Mouse (Mus musculus) erythroblast, adult 5-6 weeks (primary cell): ENCODE results near the gene Tefm. TPM values are rescaled to one million over a fixed set of nuclear protein-coding genes. Genes with fewer than 3 reads are reported as not detected.
"Not testable (repeated sequence)": the region's sequence is repeated elsewhere in the genome, so short reads cannot be mapped to it uniquely, and the experiment has no call there.

Source experiments
- ATAC-seq: replicated peaks from 2 replicates; pipeline ENCODE4 v1.8.0; 2016; ENCODE audit warnings: moderate number of reproducible peaks, mild to moderate bottlenecking, moderate TSS enrichment, inconsistent platforms; ENCODE audit not compliant: poor library complexity, low FRiP score, severe bottlenecking
- total RNA-seq, 2 experiments: library from RNA; stranded (forward) in 1 of 2; stranded (reverse) in 1 of 2; fragments of 150-400 nt in 1 of 2; fragments of 200-764, 138-1000 nt in 1 of 2; gene quantifications; 2 replicates each; pipeline versions ENCODE4 v1.2.3 to v1.2.4; 2015 to 2017; ENCODE audit warnings: low replicate concordance in 2 of 2

Tefm gene
- total RNA-seq (2015; ENCODE audit: low replicate concordance) (4.0 and 6.3 TPM in 2 replicates), total RNA-seq (2017; ENCODE audit: low replicate concordance) (0.77 and 1.3 TPM in 2 replicates)

DNA sequence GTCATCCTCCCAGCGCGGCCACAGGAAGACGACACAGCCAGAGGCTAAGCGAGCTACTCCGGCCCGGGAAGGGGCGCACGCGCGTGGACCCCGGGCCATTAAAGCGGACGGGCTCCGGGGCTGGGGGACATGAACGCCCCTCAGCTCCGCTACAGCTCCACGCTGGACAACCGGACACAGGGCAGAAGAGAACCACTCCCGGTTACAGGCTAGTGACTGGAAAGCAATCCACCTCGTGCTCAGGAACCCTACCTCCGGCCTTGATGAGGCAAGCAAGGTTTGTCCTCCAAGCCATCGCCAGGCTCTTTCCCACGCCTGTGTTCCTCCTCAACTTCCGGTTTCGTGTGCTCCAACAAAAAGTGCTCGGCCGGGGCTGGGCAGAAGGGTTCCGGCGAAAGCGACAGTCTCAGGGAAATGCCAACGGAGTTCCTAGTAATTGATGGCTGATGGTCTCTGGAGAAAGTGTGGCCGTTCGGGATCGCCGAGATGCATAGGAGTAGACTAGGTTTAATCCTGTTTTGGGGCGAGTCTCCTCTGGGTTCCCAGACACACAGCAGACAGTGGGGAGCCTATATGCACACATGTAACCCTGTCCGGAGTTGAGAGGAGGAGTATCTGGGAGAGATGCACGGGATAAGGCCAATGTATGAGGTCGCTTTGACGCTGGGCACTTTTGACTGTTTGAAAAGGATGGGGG lies at the start of gene Tefm:
Gene Tefm (minus strand): TSS at position 351 of the 697 bp plus-strand sequence.
- peak; percentile 87 for ATAC-seq

DNA sequence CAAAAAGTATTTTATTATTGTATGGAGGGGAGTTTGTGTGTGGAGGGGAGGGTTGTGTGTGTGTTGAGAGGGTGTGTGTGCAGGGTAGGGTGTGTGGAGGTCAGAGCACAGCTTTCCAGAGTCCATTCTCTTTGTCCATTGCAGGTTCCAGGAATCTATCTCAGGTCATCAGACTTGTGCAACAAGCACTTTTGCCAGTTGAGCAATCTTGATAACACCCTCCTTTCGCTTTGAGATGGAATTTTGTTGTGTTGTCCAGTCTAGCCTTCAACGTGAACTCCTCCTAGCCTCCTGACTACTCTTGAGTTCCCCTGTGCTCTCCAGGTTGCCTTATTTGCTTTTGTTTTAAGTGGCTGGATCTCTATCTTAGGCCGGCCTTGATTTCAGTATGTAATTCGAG lies 48.3 kb upstream of the Tefm start:
- ATAC-seq: no peak

DNA sequence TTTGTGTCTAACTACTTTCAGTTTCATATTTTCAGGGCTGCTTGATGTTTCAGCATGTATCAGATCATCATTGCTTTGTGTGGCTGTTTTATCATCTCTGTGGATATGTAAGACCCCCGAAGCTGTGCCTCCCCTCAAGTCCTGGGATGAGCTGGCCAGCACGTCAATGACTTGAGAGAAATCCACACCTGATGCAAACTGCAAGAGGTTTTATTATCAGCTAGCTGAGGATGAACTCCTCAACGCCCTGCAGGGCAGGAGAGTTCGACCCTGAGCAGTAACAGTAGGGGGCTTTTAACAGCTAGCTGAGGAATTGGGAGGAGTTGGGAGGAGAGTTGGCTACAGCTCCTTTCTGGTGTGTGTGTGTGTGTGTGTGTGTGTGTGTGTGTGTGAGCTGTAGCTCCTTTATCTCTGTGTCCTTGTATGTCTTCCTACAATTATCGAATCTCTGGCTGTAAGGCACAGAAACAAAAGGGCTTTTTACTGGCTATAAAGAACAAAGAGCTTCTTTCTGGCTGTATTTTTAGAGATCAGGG lies 43.5 kb upstream of the Tefm start:
- ATAC-seq: not testable (repeated sequence)

DNA sequence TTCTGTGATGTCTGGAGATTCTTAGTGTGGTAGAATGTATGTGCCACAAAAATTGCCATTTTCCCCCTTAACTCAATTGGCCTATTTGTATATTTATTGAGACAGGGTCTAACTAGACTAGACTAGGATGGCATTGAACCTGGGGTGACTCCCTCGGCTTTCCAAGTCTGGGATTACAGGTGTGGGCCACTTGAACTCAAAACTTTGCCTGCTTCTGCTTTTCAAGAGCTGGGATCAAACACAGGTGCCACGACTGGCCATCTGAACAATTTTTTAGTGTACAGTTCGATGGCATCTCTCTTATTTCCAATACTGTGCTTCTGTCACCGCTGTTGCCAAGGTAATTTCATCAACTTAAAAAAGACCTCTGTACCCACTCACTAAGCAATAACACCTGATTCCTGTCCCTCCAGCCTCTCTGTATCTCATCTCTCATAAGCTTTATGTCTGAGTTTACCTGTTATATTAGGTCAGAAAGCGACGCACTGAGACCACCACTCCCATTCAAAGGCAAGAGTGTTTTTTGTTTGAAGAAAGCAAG lies 42.6 kb upstream of the Tefm start:
- no peak for ATAC-seq

DNA sequence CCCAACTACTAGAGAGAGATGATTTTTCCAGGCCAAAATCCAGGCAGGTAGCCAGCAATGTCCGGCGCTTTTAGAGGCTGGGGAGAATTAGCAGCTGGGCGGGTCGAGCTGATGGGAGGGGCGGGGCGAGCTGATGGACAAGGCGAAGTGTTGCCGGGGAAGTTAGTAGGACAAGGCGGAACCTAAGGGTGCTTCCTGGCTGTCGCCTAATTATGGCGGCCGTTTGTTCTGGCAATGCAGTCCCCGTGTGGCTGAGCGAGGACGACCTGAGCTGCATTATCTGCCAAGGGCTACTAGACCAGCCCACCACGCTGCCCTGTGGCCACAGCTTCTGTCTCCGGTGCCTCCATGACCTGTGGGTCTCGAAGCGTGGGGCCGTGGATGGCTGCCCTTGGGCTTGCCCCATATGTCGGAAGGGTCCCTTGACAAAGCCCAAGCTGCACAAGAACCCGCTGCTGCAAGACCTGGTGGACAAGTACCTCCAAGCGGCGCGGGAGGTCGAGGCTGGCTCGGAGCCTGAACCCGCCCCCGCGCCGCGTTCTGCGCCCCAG lies 41.8 kb upstream of the Tefm start, which contains the start of gene Rnf135:
Gene Rnf135 (plus strand): TSS at position 147 of the 551 bp plus-strand sequence.
- peak; percentile 99 for ATAC-seq

DNA sequence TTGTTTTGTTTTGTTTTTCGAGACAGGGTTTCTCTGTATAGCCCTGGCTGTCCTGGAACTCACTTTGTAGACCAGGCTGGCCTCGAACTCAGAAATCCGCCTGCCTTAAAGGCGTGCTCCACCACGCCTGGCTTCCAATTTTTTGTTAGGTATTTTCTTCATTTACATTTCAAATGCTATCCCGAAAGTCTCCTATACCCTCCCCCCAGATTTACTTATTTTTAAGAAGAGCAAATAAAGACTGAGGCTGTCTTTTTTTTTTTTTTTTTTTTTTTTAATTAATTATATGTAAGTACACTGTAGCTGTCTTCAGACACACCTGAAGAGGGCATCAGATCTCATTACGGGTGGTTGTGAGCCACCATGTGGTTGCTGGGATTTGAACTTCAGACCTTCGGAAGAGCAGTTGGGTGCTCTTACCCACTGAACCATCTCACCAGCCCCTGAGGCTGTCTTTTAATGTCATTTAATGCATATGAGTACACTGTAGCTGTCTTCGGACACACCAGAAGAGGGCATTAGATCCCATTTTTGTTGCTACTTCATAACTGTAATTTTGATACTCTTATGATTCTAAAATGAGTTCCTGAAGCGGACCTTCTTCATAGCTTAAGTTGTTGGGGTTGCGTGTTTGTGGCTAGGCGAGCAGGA lies 41.2 kb upstream of the Tefm start:
- ATAC-seq: not testable (repeated sequence)

DNA sequence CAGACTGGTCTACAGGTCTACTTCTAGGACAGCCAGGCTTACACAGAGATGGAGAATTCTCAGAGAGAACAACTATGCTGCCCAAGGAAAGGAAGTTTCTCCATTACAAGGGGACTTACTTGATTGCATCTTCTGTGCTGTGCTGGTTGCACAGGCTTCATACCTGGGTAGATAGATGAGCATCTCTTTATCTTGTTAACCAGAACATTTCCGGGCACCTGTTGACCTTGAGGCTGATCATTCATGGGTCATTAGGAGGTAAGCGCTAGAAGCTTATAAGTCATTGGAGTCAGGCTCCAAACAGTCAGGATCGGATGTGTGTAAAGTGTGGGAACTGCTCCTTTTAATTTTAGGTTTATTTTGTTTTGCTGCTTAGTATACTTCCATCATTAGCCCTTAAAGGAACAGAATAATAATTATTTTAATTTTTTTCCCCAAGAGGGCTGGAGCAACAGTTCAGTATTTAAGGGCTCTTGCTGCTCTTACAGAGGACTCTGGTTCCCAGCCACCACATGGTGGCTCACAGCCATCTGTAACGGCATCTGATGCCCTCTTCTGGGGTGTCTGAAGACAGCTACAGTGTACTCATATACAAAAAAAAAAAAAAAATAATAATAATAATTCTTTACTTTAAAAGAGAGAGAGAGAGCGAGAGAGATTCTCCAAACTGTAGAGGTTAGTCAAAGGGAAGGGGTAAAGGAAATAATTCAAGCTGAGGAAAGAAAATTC lies 39.2 kb upstream of the Tefm start:
- no peak for ATAC-seq

DNA sequence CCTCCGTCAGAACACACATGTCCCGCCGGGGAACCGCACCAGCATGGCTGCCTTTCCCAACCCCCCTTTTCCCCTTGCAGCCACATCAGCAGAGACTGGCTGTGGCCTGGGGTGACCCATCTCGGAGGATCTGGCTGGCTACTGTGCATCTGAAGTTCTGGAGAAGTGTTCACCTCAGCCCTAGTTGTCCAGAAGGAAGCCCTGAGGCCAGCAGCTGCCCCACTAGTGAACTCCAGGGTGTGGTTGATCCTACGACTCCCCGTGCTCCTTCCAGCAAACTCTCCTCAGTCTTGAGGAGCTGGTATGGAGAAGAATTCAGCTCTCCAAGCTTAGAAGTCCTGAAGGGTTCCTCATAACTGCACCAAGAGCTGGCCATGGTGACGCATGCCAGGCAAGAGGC lies 36.3 kb upstream of the Tefm start:
- ATAC-seq: no peak

DNA sequence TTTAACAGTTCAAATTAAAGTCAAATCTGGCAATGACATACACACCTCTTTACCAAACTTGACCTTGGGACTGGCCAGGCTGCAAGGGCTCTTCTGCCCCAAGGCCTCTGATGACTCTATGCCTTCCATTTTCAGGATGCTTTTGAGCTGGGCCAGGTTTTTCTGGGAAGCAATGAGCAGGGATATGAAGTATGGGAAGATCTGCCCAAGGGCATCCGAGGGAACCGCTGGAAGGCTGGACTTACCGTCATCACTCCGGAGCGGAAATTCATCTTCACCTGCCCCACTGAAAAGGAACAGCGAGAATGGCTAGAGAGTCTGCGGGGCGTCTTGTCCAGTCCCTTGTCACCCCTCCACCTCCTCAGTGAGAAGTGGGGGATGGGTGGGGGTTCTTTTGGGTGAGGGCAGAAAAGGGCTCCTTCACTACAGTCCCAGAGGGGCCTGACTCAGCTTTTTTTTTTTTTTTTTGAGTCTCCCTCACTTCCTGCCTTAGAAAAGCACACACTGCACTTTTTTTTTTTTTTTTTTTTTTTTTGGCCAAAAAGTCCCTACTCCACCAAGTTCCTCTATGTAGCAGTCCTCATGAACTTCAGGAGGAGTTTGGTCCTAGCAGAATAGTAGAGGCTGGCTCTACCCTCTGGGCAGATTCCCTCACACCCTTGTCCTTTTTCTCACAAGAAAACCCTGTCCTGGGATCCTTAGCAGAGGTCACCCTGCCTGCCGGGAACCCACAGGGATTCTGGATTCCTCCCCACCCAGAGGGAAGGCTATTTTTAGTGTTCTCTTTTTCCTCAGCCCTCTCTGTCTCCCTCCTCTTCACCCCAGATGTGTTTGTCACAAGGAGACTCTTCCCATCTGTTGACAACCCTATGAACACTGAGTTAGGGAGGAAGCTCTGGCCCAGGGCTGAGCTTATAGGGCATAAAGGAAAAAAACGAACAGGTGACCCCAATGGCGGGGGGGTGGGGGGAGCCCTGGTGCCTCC lies 35.2 kb upstream of the Tefm start:
- no peak for ATAC-seq

DNA sequence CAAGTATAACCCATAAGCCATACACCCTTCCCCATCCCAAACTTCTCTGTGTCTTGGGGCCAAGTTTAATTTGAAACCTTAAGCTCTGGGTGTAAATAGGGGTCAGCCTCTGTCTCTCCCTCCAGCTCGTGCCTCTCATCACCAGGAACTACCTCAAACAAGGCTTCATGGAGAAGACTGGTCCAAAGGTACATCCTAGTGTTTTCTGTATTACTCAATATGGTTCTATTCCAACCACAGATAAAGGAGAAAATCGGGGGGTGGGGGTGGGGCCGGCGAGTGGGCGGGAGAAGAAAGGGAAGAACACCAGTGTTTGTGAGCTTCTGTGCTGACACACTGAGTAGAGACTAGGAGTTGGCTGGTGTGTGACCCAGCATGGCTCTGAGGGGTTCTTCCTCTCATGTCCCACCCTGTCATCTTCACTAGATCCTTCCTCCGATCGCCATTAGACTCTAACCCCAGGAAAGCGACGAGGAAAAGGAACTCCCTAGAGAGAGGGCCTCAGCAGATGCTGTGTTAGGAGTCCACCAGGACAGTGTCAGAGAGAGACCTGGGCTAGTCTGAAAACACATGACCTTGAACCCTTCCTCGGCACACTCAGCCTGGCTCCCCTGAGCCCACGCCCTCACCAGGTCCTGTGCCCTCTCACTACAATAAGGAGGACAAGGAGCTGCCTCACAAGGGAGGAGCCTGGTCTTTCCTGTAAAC lies 32.1 kb upstream of the Tefm start:
- ATAC-seq: no peak

DNA sequence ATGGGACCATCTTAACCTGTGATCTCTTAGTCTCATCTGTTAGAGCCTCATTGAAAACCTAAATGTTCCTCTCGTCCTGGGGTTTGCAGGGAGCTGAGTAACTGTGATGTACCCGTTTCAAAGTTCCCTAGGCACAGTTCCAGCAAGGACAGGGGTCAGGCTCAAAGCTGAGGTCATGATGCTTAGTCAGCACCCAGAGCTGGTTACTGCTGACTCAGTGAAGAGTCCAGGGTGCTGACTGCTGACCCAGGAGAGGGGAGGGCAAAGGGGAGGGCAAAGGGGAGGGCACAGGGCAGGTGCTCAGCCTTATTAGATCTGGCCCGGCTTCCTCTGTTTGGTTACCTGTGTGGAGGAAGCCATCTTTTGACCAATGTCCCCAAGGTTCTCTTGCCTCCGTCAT lies 29.9 kb upstream of the Tefm start:
- no peak for ATAC-seq

DNA sequence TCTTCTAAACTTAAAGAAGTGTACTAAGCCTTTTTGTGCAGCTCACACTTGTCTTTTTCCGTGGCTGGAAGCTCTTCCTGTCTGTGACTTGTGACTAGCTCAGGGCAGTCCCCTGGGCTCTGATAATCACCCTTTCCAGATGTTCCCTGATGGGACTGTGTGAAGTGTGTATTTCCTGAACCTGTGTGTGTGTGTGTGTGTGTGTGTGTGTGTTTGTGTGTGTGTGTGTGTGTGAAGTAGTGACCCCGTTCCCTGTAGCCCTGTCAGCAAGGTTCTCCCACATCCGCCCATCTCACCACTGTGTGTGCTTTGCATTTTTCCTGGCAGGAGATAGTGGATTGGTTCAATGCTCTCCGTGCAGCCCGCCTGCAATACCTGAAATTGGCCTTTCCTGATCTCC lies 28.4 kb upstream of the Tefm start:
- ATAC-seq: 0 out of 2 replicates have a peak, but pooled peaks have one; percentile 22

DNA sequence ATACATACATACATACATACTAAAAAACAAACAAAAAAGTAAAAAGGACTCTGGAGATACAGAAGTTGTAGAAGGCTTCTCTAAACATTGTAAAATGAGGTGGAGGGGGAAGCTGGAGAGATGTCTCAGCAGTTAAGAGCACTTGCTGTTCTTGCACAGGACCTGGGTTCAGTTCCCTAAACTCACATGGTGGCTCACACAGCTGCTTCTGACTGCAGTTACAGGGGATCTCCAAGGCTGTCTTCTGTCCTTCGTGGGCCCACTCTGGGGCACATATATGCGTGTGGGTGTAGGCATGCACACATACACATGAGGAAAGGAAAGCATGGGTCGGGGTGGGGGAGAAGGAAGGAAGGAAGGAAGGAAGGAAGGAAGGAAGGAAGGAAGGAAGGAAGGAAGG lies 27.7 kb upstream of the Tefm start:
- ATAC-seq: no peak

DNA sequence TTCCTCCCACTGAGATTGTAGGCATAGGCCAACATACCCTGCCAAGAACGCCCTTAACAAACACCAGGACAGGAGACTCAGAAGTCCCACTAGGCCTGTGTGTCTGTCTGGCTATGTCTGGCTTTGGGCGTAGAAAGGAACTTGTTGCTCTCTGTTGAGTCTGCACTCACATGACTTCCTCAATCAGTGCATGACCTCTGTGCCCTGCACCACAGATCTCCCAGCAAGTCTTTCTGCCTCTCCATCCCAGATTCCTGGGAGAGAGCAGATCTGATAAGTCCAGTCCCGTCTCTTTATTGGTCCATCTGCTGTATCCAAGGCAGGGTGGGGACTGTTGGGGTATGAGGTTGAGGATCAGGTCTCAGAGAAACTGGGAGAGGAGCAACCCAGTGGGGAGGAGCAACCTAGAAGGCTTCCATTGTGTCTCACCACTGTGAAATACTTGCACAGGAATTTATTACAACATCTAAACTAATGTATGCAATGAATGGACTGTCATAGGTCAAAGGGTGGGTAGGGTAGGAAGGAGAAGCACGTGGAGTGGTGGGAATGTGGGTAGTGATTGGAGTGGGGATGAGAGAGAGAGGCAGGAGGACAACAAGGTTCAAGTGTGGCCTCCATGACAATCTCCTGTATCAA lies 26.8 kb upstream of the Tefm start:
- no peak for ATAC-seq

DNA sequence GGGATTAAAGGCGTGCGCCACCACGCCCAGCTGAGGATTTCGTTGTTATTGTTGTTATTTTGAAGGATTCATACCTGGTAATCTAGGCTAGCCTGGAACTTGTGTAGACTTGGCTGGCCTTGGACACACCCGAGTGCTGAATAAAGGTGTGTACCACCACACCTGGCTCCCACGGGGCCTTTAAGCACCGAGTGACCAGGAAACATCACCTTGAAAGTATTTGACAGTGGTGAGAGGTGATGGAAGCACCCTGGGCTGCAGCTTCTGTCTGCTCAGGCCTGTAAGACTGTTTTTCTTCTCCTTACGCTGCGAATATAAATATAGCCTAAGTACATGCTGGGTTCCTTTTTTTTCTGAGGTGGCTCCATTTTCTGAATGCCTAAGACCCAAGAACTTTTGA lies 26.1 kb upstream of the Tefm start:
- no peak for ATAC-seq

DNA sequence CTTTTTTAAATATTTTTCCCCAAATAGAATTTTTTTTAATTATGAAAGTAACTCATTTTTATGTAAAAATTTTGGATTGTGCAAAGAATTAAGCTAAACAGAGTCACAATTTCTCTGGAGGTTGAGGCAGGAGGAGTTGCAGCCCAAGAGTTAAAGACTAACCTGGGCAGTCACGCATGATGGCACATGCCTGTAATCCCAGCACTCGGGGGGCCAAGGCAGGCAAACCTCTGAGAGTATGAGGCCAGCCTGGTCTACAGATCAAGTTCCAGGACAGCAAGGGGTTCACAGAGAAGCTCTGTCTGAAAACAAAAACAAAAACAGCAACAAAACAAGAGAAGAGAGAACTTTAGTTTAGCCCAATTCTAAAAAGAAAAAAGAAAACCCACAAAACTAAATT lies 22.2 kb upstream of the Tefm start:
- ATAC-seq: no peak

DNA sequence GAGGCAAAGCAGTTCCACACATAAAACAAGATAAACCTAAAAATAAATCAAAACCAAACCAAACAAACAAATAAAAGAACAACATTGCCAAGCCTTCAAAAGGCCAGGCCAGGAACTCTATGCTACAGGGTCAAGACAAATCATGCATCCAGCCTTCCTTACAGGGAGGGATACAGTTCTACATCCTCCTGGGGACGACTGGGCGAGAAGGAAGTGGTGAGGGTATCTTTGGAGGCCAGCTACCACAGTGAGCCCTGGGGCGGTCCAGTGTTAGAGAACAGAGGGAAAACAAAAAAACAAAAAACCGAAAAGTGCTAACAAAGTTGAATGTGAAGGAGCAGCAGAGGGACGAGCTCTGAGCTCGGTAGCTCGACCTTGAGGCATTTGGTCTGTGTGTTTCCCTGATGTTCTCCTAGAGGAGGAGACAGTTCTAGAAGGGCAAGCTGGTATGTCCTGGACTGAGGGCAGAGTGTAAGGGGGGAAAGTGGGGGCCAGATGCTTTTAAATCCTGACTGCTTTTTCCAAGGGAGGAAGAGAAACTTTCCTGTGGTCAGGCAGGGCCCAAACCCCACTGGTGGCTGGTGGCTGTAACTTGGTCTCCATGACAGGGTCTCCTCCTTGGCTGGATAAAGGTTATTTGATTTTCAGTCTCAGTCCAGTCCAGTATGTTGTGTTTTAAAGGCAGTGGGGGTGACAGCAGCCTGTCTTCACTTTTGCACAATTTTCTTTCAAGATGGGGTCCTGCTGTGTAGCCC lies 21.6 kb upstream of the Tefm start:
- ATAC-seq: no peak
